Mouse (Mus musculus) ES-E14 (cell line): ENCODE data around the gene Robo1.

Source experiments
- CHD2 ChIP-seq: IDR thresholded peaks from 2 replicates; pipeline ENCODE4 v1.6.1; 2014; ENCODE audit warnings: mild to moderate bottlenecking, low read depth, low read length, inconsistent platforms
- HCFC1 ChIP-seq: IDR thresholded peaks from 2 replicates; pipeline ENCODE4 v1.6.1; 2012; ENCODE audit warnings: low read length, inconsistent platforms, borderline replicate concordance; ENCODE audit not compliant: insufficient read depth
- MAFK ChIP-seq: IDR thresholded peaks from 2 replicates; pipeline ENCODE4 v1.6.1; 2014; ENCODE audit warnings: mild to moderate bottlenecking, low read depth, low read length, inconsistent platforms; ENCODE audit not compliant: insufficient read depth
- ZC3H11A ChIP-seq: IDR thresholded peaks from 2 replicates; pipeline ENCODE4 v1.6.1; 2012; ENCODE audit warnings: low read depth, mild to moderate bottlenecking, inconsistent platforms, low read length, borderline replicate concordance
- ZNF384 ChIP-seq: IDR thresholded peaks from 2 replicates; pipeline ENCODE4 v1.6.1; 2012; ENCODE audit warnings: low read depth, low read length, inconsistent platforms

DNA sequence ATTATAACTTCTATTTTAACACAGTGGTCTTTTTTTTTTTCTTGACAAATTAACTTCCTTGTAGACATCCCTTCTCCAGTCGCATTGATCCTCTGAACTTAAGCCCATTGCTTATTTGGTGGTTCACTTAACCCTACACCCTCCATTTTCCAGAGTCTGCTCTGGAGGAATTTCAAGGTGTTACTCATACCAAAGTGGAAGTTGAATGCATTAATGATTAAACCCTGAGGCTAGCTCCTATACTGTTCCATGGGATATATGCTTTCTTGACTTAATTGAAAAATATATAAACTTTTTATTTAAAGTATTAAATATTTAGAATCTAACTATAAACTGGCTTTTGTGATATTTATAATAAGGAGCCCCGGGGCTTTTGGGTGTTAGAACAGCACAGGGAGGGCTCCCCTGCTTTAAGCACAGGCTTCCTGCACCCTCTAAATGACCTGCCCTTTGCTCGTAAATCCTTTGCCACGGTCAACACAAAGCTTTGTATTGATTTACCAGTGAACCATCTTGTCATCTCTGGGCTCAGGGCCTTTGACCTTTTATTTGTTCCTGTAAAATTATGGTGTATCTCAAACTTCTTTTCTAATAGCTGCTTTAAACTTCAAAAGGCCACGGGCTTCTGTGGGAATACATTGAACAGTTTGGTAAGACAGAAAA is 522.4 kb downstream of the Robo1 start:
- TF ChIP-seq MAFK, result no peak
- TF ChIP-seq ZC3H11A, result no peak
- TF ChIP-seq HCFC1, result no peak
- TF ChIP-seq CHD2, result no peak
- TF ChIP-seq ZNF384, result no peak
